9 mouse cellular contexts compared by ENCODE assay signal in the genomic region with DNA sequence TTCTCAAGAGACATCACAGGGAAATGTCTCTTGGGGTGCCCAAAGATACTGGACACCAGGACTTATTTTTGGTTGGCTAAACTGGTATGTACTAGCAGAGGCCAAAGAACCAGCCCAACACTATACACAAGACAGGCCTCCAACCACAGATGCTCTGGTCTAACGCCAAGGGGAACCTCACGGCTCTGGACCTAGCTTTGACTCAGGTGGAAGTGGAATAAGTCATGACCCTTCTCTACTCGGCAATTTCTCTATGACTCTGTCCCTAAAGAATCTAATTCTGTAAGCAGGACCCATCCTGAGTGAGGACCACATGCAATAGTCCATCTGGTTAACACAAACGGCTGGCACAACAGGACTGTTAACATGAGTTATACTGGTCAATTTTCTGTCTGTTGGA. TPM values are rescaled to one million over a fixed set of nuclear protein-coding genes. Genes with fewer than 3 reads are reported as not detected.
A peak's percentile ranks its signal among the peaks of the same experiment; 100 is the strongest.
DNase-seq lines count a peak whose midpoint lies in the region; ATAC-seq and TF ChIP-seq lines count a peak whose summit lies in the region.
"Had no signal": no experiment of that assay in that cellular context is flagged by ENCODE, and none has a peak within 500 bp of the region (broad histone marks: within the 10 kb centered on the region; RNA-seq: fewer than 3 reads in every experiment).

No protein-coding gene starts in this region.

- peaks cover 33% of the 10 kb centered on the region for H3K36me3 ChIP-seq in kidney, embryonic 14.5 days (ENCODE audit: control insufficient read depth, insufficient read depth, low read length)
- peaks cover 35% of the 10 kb centered on the region for H3K36me3 ChIP-seq in intestine, embryonic 14.5 days (ENCODE audit: control insufficient read depth, insufficient read depth, low read length)
- H3K36me3 ChIP-seq in midbrain, postnatal 0 days (ENCODE audit: insufficient read depth, low read length) = peaks cover 19% of the 10 kb centered on the region

- 66% methylated on average over 4 of the region's 4 CpGs for WGBS in kidney, embryonic 14.5 days
- 73% methylated on average over 4 of the region's 4 CpGs for WGBS in intestine, embryonic 14.5 days
- 75% methylated on average over 4 of the region's 4 CpGs for WGBS in midbrain, postnatal 0 days

- peaks cover 17% of the 10 kb centered on the region for H3K4me1 ChIP-seq in kidney, embryonic 14.5 days (ENCODE audit: control insufficient read depth, insufficient read depth, low read length)
- H3K4me1 ChIP-seq in brown adipose tissue, adult 24 weeks (ENCODE audit: control insufficient read depth, insufficient read depth, insufficient read length, low read length) = peaks cover 16% of the 10 kb centered on the region; the same call in 1 of the 2 replicates
- peaks cover 17% of the 10 kb centered on the region for H3K4me1 ChIP-seq in intestine, embryonic 14.5 days (replicated peaks; ENCODE audit: control insufficient read depth, insufficient read depth, low read length)
- H3K4me1 ChIP-seq in midbrain, postnatal 0 days (ENCODE audit: insufficient read depth, low read length) = peaks cover 16% of the 10 kb centered on the region; the same call in 1 of the 2 replicates

- no peaks in the 10 kb centered on the region for H3K27me3 ChIP-seq in kidney, embryonic 14.5 days (ENCODE audit: control insufficient read depth, insufficient read depth, low read length)
- no peaks in the 10 kb centered on the region for H3K27me3 ChIP-seq in intestine, embryonic 14.5 days (replicated peaks; ENCODE audit: control insufficient read depth, insufficient read depth, low read length)
- H3K27me3 ChIP-seq in midbrain, postnatal 0 days (ENCODE audit: insufficient read depth, low read length) = no peaks in the 10 kb centered on the region

- H3K4me2 ChIP-seq in kidney, embryonic 14.5 days (replicated peaks; ENCODE audit: low read depth, low read length) = peak overlapping the region; percentile 84
- H3K4me2 ChIP-seq in intestine, embryonic 14.5 days (ENCODE audit: low read length) = peak overlapping the region; percentile 100
- peak overlapping the region; percentile 94 for H3K4me2 ChIP-seq in midbrain, postnatal 0 days (ENCODE audit: low read depth, low read length, poor library complexity, severe bottlenecking)

- no peak for TF ChIP-seq CTCF in midbrain, postnatal 0 days (IDR thresholded peaks at IDR 0.05)

- H3K9ac ChIP-seq in kidney, embryonic 14.5 days (ENCODE audit: low read depth, low read length) = no peak overlapping the region; the same call in 1 of the 2 replicates
- H3K9ac ChIP-seq in intestine, embryonic 14.5 days (ENCODE audit: low read length) = no peak overlapping the region
- no peak overlapping the region for H3K9ac ChIP-seq in midbrain, postnatal 0 days (replicated peaks; ENCODE audit: low read length, poor library complexity, severe bottlenecking)

- peak overlapping the region; percentile 67; the same call in 1 of the 2 replicates for H3K4me3 ChIP-seq in kidney, embryonic 14.5 days (ENCODE audit: low read length)
- peak overlapping the region; percentile 12; the same call in 1 of the 2 replicates for H3K4me3 ChIP-seq in brown adipose tissue, adult 24 weeks (ENCODE audit: insufficient read depth, low read depth, low read length)
- H3K4me3 ChIP-seq in intestine, embryonic 14.5 days (ENCODE audit: low read depth, low read length) = no peak overlapping the region
- no peak overlapping the region for H3K4me3 ChIP-seq in midbrain, postnatal 0 days (ENCODE audit: low read depth, low read length)

- no peak overlapping the region for H3K27ac ChIP-seq in kidney, embryonic 14.5 days (ENCODE audit: low read depth, low read length)
- H3K27ac ChIP-seq in brown adipose tissue, adult 24 weeks (replicated peaks; ENCODE audit: low read depth, low read length) = no peak overlapping the region
- no peak overlapping the region for H3K27ac ChIP-seq in intestine, embryonic 14.5 days (ENCODE audit: low read depth)
- H3K27ac ChIP-seq in midbrain, postnatal 0 days (ENCODE audit: low read depth, low read length) = no peak overlapping the region

- no peaks in the 10 kb centered on the region for H3K9me3 ChIP-seq in kidney, embryonic 14.5 days (ENCODE audit: control insufficient read depth, low read length)
- no peaks in the 10 kb centered on the region for H3K9me3 ChIP-seq in intestine, embryonic 14.5 days (ENCODE audit: control insufficient read depth, low read length)
- no peaks in the 10 kb centered on the region for H3K9me3 ChIP-seq in midbrain, postnatal 0 days (ENCODE audit: low read length)

- no peak for ATAC-seq in kidney, embryonic 14.5 days (ENCODE audit: low FRiP score, low TSS enrichment)
- ATAC-seq in intestine, embryonic 14.5 days (replicated peaks; ENCODE audit: low FRiP score, low TSS enrichment, low read depth) = no peak
- no peak for ATAC-seq in midbrain, postnatal 0 days (ENCODE audit: low FRiP score)

- DNase-seq in kidney, postnatal 25 days = no peak
- DNase-seq in intestine, embryonic 14.5 days (ENCODE audit: low spot score) = no peak
- no peak for DNase-seq in midbrain, postnatal 0 days (ENCODE audit: low spot score)
- no peak for DNase-seq in retina, embryonic 14.5 days (ENCODE audit: low spot score)
- DNase-seq in ovary, postnatal 36 days (ENCODE audit: low spot score) = no peak
- DNase-seq in urinary bladder, adult 2 months (ENCODE audit: low spot score) = no peak
- DNase-seq: right cerebral cortex, adult 18-20 months had no signal

RNA-seq across cellular contexts. Expression of gene Cct5, which starts 1.8 kb away (rescaled TPM):
- polyA plus RNA-seq in kidney, embryonic 14.5 days (2014; fragmentation: Nextera tagmentation; extraction: Ambion mirVana) = 639 and 654 TPM in 2 replicates
- polyA plus RNA-seq in brown adipose tissue, adult 24 weeks (2012; ENCODE audit: insufficient read depth, insufficient read length, missing spikeins) = 134 and 155 TPM in 2 replicates
- polyA plus RNA-seq in intestine, embryonic 14.5 days (2014; fragmentation: Nextera tagmentation; extraction: Ambion mirVana) = 599 and 621 TPM in 2 replicates
- total RNA-seq in midbrain, postnatal 0 days (2014; rRNA removed) = 336 and 346 TPM in 2 replicates
- 435 and 440 TPM in 2 replicates for polyA plus RNA-seq in midbrain, postnatal 0 days (2015; fragmentation: Nextera tagmentation; extraction: Ambion mirVana)
- polyA plus RNA-seq in urinary bladder, adult 2 months (2012; rRNA removed) = 207 and 215 TPM in 2 replicates

RNA-seq across cellular contexts. Expression of gene Fam173b, which starts 1.8 kb away (rescaled TPM):
- polyA plus RNA-seq in kidney, embryonic 14.5 days (2014; fragmentation: Nextera tagmentation; extraction: Ambion mirVana) = 12.3 and 13.1 TPM in 2 replicates
- 16.8 and 26.4 TPM in 2 replicates for polyA plus RNA-seq in brown adipose tissue, adult 24 weeks (2012; ENCODE audit: insufficient read depth, insufficient read length, missing spikeins)
- 13.1 and 16.5 TPM in 2 replicates for polyA plus RNA-seq in intestine, embryonic 14.5 days (2014; fragmentation: Nextera tagmentation; extraction: Ambion mirVana)
- total RNA-seq in midbrain, postnatal 0 days (2014; rRNA removed) = 10.5 and 10.6 TPM in 2 replicates
- 6.7 and 8.0 TPM in 2 replicates for polyA plus RNA-seq in midbrain, postnatal 0 days (2015; fragmentation: Nextera tagmentation; extraction: Ambion mirVana)
- 17.9 and 20.8 TPM in 2 replicates for polyA plus RNA-seq in urinary bladder, adult 2 months (2012; rRNA removed)

RNA-seq across cellular contexts. Expression of gene Cmbl, which starts 34.6 kb away (rescaled TPM):
- polyA plus RNA-seq in kidney, embryonic 14.5 days (2014; fragmentation: Nextera tagmentation; extraction: Ambion mirVana) = 5.5 and 5.9 TPM in 2 replicates
- polyA plus RNA-seq in brown adipose tissue, adult 24 weeks (2012; ENCODE audit: insufficient read depth, insufficient read length, missing spikeins) = 45.8 and 86.8 TPM in 2 replicates
- polyA plus RNA-seq in intestine, embryonic 14.5 days (2014; fragmentation: Nextera tagmentation; extraction: Ambion mirVana) = 10.0 and 12.0 TPM in 2 replicates
- total RNA-seq in midbrain, postnatal 0 days (2014; rRNA removed) = 27.5 and 34.3 TPM in 2 replicates
- 25.1 and 25.9 TPM in 2 replicates for polyA plus RNA-seq in midbrain, postnatal 0 days (2015; fragmentation: Nextera tagmentation; extraction: Ambion mirVana)
- polyA plus RNA-seq in urinary bladder, adult 2 months (2012; rRNA removed) = 57.5 and 62.9 TPM in 2 replicates

Comparison
In these comparisons a context has a peak if more than half of its experiments do, and no peak if none do; other contexts are left out.
1. H3K4me3 ChIP-seq: peak in kidney, embryonic 14.5 days (single experiment) and brown adipose tissue, adult 24 weeks (single experiment); none in intestine, embryonic 14.5 days (single experiment) and midbrain, postnatal 0 days (single experiment).
2. Peak in every context shown above with its lines, with median percentiles within 50 percentile points of each other: H3K4me2 ChIP-seq.